Mouse (Mus musculus): Measurements from ENCODE around the gene Asdurf.
"Not testable (repeated sequence)": the region's sequence is repeated elsewhere in the genome, so short reads cannot be mapped to it uniquely, and the experiment has no call there.

Asdurf gene

DNA sequence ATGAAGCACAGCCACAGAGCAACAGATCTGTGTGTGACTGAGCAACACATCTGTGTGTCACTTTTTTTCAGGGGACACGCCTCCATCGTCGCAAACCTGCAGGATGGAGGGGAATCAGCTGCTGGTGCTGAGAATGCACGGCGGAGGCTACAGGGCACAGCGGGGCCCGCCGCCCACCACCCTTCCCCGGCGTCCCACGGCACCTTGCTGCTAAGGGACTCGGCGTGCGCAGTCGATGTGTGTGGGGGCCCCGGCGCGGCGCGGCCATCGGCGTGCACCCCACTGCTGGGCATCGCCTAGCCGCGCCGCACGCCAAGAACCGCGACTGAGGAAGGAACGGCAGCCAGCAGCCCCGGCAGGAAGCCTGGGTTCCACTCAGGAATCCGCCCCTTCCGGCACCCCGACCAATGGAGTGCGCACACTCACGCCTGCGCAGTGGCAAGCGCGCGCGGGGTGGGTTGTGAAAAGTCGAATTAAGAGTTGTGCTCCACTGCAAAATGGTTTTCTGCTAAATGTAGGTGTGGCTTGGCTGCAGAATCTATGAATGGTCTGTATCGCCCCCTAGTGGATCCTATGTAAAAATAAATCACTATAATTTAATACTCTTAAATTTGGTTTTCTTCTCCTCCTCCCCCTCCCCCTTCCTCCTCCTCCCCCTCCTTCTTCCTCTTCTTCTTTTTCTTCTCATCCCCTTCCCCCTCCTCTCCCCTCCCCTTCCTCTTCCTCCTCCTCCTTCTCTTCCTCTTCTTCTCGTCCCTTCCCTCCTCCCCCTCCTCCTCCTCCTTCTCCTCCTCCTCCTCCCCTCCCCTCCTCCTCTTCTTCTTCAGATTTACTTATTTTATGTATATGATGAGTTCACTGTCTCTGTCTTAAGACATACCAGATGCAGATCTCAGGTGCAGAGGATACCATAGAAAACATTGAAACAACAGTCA is at the start of gene Asdurf, which contains the start of the genes Gm28551 and Asnsd1:
Gene Asdurf (minus strand): TSS at position 293 of the 935 bp plus-strand sequence.
Gene Gm28551 (minus strand): TSS at position 341 of the 935 bp plus-strand sequence.
Gene Asnsd1 (minus strand): TSS at position 426 of the 935 bp plus-strand sequence.
- DNase-seq (ENCODE audit: low read depth, low spot score): peak; percentile 97

DNA sequence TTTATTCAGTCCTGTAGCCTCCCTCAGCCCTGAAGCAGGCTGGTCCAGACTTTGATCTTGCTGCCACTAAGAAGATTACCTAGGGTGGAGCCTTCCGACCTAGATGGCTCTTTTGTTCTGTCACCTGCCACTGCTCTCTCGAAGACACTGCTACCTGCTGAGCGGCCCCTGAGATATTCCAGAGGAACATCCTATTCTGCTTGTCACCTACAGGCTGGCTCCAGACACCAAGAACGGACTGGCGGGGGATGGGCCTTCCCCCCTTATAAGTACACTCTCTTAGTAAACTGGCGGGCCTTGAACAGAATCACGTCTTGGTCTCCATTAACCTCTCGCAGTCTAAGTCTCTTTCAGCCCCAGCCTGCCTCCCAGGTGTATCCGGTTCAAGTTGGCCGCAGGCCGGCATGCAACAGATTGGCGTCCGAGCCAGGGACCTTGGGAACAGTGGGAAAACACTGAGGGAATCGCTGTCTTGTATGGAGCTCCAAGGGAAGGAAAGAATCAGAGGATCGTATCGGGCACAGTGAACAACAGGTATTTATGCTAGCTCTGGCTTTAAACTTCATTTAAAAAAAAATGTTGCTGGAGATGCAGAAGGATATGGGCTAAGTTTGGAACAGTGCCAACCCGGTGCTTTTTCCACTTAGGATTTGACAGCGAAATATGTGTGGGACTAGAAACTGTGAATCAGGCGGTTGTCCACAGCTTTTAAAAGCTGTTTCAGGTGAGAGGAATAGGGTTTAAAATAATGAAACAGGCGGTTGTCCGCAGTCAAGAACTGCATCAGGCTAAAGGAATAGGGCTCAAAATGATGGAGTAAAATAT is 41.7 kb upstream of the Asdurf start:
- not testable (repeated sequence) for DNase-seq (ENCODE audit: low read depth, low spot score)

DNA sequence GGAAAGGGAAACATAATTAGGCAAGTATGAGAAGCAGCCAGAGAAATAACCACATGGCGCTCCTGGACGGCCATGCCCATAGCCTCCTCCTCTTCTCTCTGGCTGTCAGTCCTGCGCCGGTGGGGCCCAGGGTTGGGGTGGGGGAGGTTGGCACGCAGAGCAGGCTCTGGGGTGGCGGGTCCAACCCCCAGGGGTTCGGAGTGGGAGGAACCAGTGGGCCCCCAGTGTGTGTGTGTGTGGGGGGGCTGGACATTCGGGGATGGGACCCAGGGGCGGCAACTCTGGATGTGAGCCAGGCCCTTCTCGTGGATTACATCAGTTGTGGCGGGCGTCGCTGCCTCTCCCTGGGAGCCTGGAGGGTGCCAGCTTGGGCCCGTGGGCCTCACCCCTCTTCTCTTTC is 36.3 kb upstream of the Asdurf start:
- no peak for DNase-seq (ENCODE audit: low read depth, low spot score)

DNA sequence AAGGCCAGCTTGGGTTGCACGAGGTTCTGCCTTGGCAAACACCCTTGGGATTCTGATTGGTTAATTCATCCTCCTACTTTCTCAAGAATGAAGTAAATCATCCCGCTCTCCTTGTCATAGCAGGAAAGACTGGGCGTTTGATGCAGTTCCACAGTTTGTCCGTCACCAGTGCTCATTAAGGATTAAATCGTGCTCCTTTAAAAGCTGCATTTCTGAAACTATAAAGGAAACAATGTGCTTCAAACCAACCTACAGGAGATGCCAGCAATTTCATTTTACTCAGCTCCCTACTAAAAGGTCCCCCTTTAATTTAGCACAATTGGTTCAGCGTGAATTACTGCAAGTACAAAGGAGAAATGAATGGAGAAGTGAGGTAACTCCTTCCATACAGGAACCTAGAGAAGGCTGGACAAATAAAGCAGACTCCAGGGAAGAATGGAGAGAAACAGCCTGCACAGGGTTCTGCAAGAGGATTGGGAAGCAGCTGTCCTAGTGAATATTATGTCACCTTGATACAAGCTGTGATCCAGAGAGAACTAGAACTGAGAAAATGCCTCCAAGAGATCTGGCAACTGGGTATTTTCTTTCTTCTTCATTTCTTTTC is 31.8 kb upstream of the Asdurf start:
- DNase-seq (ENCODE audit: low read depth, low spot score): no peak

DNA sequence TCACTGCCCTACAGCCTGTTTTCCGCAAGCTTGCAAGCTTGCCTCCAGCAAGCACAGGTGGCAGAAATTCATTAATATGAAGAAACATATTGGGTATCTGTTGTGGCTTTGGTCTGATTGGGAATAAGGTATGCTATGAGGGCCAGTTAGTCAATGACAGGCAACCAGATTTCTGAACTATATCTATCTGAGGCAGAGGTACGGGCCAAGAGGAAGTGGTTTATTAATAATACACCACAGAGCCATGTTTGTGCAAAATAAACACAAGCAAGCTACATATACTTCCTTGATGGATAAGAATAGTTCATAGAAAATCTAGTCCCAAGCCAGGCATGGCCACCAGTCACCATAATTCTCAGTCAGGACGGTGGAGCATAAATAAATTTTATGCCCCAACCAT is 25.3 kb upstream of the Asdurf start:
- no peak for DNase-seq (ENCODE audit: low read depth, low spot score)

DNA sequence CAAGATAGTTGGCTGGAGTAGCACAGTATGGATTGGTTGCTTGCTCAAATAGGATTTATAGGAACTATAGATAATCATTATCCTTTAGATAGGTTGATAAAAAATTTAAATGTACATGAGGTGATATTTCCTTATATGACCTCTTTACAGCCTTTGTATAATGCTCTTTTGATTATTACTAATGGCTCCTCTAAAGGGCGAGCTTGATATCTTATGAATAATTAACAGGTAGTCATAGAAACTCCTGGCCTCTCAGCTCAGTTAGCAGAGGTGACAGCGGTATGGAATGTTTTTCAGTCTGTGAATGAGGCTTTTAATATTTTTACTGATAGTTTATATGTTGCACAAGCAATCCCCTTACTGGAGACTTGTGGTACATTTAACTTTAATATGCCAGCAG is 23.5 kb upstream of the Asdurf start:
- not testable (repeated sequence) for DNase-seq (ENCODE audit: low read depth, low spot score)

DNA sequence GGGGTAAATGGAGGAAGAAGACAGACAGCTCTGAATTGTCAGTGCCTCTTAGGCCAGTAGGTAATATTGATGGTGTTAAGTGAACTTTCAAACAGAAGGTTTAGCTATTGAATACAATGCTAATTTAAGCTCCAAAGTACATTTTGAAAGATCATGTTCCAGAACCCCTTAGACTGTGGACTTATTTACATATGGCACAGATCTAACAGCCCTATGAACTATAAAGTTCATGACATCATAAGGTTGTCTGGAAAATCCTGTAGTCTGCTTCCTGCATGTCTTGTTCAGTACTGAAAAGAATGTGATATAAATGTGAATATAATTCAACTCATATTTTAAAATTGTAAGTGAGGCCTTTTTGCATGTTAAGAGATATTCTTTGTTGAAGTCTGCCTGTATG is 6.6 kb upstream of the Asdurf start:
- DNase-seq (ENCODE audit: low read depth, low spot score): no peak

DNA sequence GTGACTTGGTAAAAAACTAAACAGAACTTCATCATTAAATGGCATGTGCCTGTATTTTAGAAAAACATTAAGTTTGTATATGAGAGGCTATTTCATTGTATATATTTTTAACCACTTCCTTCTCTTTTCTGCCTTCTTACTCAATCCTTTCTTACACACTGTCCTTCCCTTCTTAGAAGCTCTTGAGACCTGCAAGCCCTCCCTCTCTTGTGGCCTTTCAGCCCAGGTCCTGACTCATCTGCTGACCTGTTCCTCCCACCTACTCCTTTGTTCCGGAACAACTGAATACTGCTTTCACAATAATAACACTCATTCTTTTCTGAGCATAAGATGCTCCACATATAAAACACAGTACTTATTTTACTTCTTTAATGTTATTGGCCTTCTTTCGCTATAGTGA is 11.3 kb downstream of the Asdurf start:
- no peak for DNase-seq (ENCODE audit: low read depth, low spot score)

DNA sequence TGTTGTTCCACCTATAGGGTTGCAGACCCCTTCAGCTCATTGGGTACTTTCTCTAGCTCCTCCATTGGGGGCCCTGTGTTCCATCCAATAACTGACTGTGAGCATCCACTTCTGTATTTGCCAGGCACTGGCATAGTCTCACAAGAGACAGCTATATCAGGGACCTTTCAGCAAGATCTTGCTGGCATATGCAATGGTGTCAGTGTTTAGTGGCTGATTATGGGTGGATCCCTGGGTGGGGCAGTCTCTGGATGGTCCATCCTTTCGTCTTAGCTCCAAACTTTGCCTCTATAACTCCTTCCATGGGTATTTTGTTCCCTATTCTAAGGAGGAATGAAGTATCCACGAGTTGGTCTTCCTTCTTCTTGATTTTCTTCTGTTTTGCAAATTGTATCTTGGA is 15.0 kb downstream of the Asdurf start:
- DNase-seq (ENCODE audit: low read depth, low spot score): not testable (repeated sequence)

DNA sequence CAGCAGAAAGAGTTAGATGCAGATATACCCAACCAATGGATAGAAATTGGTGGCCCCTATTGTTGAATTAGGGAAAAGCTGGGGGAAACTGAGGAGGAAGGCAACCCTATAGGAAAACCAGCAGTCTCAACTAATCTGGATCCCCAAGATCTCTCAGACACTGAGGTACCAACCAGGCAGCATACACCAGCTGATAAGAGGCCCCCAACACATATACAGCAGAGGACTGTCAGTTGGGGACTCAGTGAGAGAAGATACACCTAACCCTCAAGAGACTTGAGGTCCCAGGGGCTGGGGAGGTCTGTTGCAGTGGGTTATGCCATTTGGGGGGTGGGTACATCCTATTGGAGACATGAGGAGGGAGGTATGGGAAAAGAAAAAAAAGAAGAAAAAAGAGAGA is 17.0 kb downstream of the Asdurf start:
- DNase-seq (ENCODE audit: low read depth, low spot score): no peak

DNA sequence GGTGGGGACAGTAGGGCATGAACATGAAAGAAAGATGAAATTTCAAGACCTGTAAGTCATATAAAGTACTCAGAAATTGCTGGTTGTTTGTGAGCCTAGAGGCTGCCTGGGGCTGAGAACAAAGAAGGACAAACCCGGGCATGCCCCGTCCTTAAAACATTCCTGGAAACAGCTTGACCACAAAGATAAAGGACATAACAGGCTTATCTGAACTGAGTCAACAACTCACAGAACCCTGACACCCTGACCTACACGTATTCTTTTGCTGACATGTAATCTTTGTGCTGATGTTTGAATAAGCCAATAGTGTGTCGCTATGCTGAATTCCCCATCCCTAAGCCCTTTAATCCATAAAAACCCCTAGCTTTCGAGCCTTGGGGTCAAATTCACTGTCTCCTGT is 18.9 kb downstream of the Asdurf start:
- not testable (repeated sequence) for DNase-seq (ENCODE audit: low read depth, low spot score)

DNA sequence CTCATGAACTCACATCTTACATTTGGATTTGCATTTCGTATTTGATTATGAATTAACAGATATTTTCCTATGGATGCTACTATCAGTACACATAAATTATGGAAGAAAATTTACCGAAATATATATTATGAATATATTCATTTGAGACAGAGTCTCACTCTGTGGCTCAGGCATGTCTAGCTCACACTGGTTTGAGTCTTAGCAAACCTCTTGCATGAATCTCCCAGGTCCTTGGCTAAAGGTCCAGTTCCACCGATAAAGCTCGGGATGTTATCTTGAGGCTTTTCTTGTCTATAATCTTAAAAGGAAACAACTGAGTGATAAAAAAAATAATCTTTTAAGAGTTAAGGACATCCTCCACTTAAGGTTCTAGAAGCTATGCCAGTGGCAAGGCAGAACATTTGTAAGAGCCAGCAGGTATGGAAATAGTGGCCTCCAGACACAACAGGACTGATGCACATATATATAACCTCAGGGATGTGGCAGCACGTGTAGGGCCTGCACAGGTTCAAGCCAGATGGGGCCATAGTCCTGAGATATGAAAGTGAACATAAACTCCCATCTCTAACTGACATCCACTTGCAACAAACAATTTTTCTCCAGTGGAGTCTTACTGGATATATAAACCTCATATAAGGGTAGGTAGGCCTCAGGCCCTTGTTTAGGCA is 27.5 kb downstream of the Asdurf start:
- no peak for DNase-seq (ENCODE audit: low read depth, low spot score)

DNA sequence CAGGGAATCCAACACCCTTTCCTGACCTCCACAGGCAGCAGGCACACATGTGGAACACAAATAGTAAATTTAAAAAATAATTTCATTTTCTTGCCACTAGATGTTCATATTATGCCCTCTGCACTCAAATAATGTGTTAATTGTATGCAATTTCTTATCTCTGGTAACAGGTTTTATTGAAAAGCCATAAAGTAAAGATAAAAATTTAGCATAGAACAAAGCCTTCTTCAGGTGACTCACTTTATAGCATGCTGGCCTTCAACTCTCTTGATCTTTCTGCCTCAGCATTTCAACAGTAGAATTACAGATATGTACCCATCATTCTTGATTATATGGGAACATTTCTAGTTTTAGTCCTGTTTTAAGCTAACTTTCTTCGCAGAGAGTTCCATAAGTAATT is 28.1 kb downstream of the Asdurf start:
- no peak for DNase-seq (ENCODE audit: low read depth, low spot score)

DNA sequence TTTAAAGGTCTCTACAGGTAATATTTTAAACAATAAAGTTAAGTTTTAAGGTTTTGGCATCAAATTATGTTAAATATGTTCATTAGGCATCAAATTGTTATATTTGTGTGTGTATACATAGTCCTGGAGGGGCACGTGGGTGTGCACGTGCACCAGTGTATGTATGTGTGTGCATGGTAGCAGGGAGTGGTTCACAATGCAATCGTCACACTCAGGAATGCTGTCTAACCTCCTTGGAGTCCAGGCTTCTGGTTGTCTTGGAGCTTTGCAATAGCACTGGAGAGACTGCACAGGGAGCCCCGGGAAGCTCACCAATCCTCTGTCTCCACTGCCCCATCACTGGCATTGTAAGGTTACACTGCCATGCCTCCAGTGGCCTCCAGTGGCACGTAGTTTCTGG is 29.2 kb downstream of the Asdurf start:
- no peak for DNase-seq (ENCODE audit: low read depth, low spot score)

DNA sequence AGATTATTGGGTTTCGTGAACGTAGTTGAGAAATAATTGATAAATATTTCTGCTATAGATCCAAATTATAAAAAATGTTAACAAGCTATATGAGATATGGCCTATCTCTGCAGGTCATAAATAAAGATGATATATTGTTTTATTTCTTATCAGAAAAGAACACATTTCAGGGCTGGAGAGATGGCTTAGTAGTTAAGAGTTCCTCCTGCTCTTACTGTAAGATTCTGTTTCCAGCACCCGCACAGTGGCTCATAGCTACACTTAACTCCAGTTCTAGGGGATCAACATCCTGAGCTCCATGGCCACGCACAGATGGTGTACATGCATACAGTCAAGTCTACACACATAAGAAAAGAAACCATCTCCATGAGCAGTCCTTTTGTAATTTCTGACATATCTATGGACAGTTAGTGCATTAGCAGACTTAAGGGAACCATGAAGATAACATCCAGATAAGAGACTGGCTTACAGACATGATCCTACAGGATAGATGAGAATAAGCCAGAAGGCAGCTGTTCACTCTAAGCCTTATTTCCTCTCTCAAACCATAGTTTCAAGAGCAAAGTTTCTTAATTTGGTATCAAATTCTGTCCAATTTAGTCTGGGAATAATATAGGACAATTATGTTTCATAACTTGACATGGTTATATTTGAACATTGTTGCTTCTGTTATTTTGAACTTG is 30.6 kb downstream of the Asdurf start:
- DNase-seq (ENCODE audit: low read depth, low spot score): no peak

DNA sequence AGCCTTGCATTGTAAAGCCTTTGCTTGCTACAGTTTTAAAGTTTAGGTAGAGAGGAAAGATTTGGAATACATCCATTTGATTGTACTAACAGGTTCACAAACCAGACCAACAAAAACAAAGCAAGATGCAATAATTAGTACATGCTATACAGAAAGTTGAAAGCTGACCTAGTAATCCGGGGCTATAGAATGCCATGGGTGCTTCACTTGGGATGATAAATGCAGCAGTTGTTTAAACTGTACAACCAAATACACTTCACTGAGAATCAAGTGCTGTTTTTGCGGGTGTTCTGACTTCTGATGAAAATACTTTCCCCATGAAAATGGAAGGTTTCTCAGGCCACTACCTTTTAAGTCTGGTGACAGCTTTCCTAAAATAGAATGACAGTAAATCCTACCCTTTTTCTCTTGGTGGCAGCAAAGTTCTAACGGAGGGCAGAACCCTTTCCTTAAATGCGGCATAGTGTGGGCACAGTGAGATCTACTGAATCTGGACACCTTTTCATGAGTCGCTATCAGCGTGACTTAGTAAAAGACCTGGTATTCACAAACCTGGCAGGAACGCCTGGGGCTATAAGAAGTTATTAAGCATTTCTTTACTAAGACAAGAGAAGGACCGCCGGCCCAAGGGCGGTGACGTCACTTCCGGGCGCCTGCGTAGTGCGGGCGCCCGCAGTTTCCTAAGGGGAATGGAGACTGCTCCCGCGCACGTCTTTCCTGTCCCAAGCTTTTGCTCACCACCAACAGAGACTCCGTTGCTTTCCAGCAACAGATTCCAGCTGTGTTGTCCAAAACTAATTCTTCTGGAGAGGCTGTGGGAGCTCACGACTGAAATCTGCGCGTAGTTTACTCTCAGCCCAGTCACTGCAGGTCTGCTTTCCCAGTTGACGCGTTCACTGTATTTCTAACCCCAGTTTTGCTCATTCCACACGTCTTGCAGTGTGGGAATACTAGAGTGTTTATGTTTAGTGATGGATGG is 39.1 kb downstream of the Asdurf start, which contains the start of gene Osgepl1:
Gene Osgepl1 (plus strand): TSS at position 636 of the 979 bp plus-strand sequence.
- peak; percentile 92 for DNase-seq (ENCODE audit: low read depth, low spot score)

DNA sequence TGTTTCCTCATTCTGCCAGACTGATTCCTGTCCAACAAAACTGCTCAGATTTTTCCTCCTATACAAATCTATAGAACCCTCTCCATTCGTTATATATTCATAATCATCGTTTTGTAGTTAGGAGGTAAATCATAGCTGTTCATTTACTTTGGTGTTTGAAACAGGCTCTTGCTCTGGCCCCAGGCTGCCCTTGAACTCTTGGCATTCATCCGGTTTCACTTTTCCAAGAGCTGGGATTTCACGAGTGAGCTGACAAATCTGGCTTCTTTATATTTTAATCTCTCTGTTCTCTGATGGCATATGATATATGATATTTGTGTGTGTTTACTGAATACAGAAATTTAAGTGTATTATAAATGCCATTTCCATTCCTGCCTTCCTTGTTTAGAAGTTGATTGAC is 51.9 kb downstream of the Asdurf start:
- DNase-seq (ENCODE audit: low read depth, low spot score): no peak

All from A20 (cell line).